Comparison of ENCODE assay signal across 12 mouse cellular contexts in genomic region chr1:38766254-38766653, GRCm38 (mm10).
DNase-seq lines count a peak whose midpoint lies in the region; ATAC-seq and TF ChIP-seq lines count a peak whose summit lies in the region.
"Had no signal": no experiment of that assay in that cellular context is flagged by ENCODE, and none has a peak within 500 bp of the region (broad histone marks: within the 10 kb centered on the region; RNA-seq: fewer than 3 reads in every experiment).

No protein-coding gene starts in this region.

- no peak for TF ChIP-seq EP300 in lung, postnatal 0 days (IDR thresholded peaks at IDR 0.05)

- H3K9ac ChIP-seq in heart, embryonic 12.5 days, result no peak overlapping the region
- no peak overlapping the region for H3K9ac ChIP-seq in lung, embryonic 16.5 days (ENCODE audit: low read length)
- H3K9ac ChIP-seq in lung, postnatal 0 days (replicated peaks; ENCODE audit: low read depth), result no peak overlapping the region
- no peak overlapping the region for H3K9ac ChIP-seq in hindbrain, embryonic 12.5 days
- no peak overlapping the region for H3K9ac ChIP-seq in midbrain, embryonic 15.5 days
- H3K9ac ChIP-seq: liver, embryonic 14.5 days; stomach, embryonic 15.5 days had no signal

- no peak overlapping the region for H3K4me2 ChIP-seq in heart, embryonic 12.5 days
- H3K4me2 ChIP-seq in lung, embryonic 16.5 days (ENCODE audit: low read depth, low read length), result no peak overlapping the region
- H3K4me2 ChIP-seq in lung, postnatal 0 days (replicated peaks; ENCODE audit: low read depth, low read length), result no peak overlapping the region
- H3K4me2 ChIP-seq in hindbrain, embryonic 12.5 days (replicated peaks), result no peak overlapping the region
- no peak overlapping the region for H3K4me2 ChIP-seq in midbrain, embryonic 15.5 days

- TF ChIP-seq CTCF in lung, postnatal 0 days (IDR thresholded peaks at IDR 0.05), result no peak

- H3K27me3 ChIP-seq in heart, embryonic 12.5 days (replicated peaks), result 0 out of 2 replicates have a peak, but pooled peaks cover 7% of the 10 kb centered on the region
- H3K27me3 ChIP-seq in lung, embryonic 16.5 days (ENCODE audit: control insufficient read depth, insufficient read depth, low read depth, low read length), result no peaks in the 10 kb centered on the region
- H3K27me3 ChIP-seq in lung, postnatal 0 days (replicated peaks; ENCODE audit: insufficient read depth, low read length), result no peaks in the 10 kb centered on the region
- no peaks in the 10 kb centered on the region for H3K27me3 ChIP-seq in hindbrain, embryonic 12.5 days
- no peaks in the 10 kb centered on the region; the same call in 1 of the 2 replicates for H3K27me3 ChIP-seq in midbrain, embryonic 15.5 days (replicated peaks)
- H3K27me3 ChIP-seq: stomach, embryonic 15.5 days had no signal

- H3K36me3 ChIP-seq in heart, embryonic 12.5 days, result no peaks in the 10 kb centered on the region
- H3K36me3 ChIP-seq in lung, embryonic 16.5 days (ENCODE audit: control insufficient read depth, insufficient read depth, low read length), result no peaks in the 10 kb centered on the region
- no peaks in the 10 kb centered on the region for H3K36me3 ChIP-seq in lung, postnatal 0 days (ENCODE audit: insufficient read depth, low read length)
- no peaks in the 10 kb centered on the region for H3K36me3 ChIP-seq in hindbrain, embryonic 12.5 days
- no peaks in the 10 kb centered on the region for H3K36me3 ChIP-seq in midbrain, embryonic 15.5 days (replicated peaks)
- H3K36me3 ChIP-seq: stomach, embryonic 15.5 days had no signal

- H3K27ac ChIP-seq in heart, embryonic 12.5 days (ENCODE audit: poor library complexity, severe bottlenecking), result 0 out of 2 replicates have a peak overlapping the region, but pooled peaks have one; percentile 22
- H3K27ac ChIP-seq in lung, embryonic 16.5 days (ENCODE audit: low read length), result no peak overlapping the region
- no peak overlapping the region for H3K27ac ChIP-seq in lung, postnatal 0 days (ENCODE audit: low read length)
- peak overlapping the region; percentile 81 for H3K27ac ChIP-seq in hindbrain, embryonic 12.5 days
- peak overlapping the region; percentile 65; the same call in 1 of the 2 replicates for H3K27ac ChIP-seq in midbrain, embryonic 15.5 days
- H3K27ac ChIP-seq: liver, embryonic 14.5 days had no signal

- DNase-seq in heart, adult 11 months, result no peak
- no peak for DNase-seq in lung, postnatal 0 days (ENCODE audit: low spot score)
- DNase-seq in gastrocnemius, adult 18-20 months (ENCODE audit: low spot score), result no peak
- no peak for DNase-seq in gastrocnemius, postnatal 25 days
- DNase-seq: layer of hippocampus, postnatal 36 days had no signal

- H3K4me3 ChIP-seq in heart, embryonic 12.5 days, result no peak overlapping the region
- H3K4me3 ChIP-seq in lung, embryonic 16.5 days (ENCODE audit: low read length), result no peak overlapping the region
- no peak overlapping the region for H3K4me3 ChIP-seq in lung, postnatal 0 days (ENCODE audit: low read depth, low read length)
- H3K4me3 ChIP-seq in hindbrain, embryonic 12.5 days, result no peak overlapping the region
- H3K4me3 ChIP-seq in midbrain, embryonic 15.5 days, result no peak overlapping the region
- H3K4me3 ChIP-seq: megakaryocyte, embryonic 14.5 days; stomach, embryonic 15.5 days had no signal

- H3K4me1 ChIP-seq in heart, embryonic 12.5 days (replicated peaks), result peaks cover 19% of the 10 kb centered on the region
- peaks cover 9% of the 10 kb centered on the region for H3K4me1 ChIP-seq in lung, embryonic 16.5 days (replicated peaks; ENCODE audit: control insufficient read depth, insufficient read depth, low read length)
- H3K4me1 ChIP-seq in lung, postnatal 0 days (ENCODE audit: insufficient read depth, low read depth, low read length), result no peaks in the 10 kb centered on the region
- H3K4me1 ChIP-seq in hindbrain, embryonic 12.5 days, result peaks cover 40% of the 10 kb centered on the region
- H3K4me1 ChIP-seq in midbrain, embryonic 15.5 days, result peaks cover 22% of the 10 kb centered on the region

- 46% methylated on average over 4 of the region's 4 CpGs for WGBS in heart, embryonic 12.5 days
- whole genome bisulfite sequencing in lung, embryonic 16.5 days, result 32% methylated on average over 4 of the region's 4 CpGs
- 56% methylated on average over 4 of the region's 4 CpGs for WGBS in lung, postnatal 0 days
- WGBS in hindbrain, embryonic 12.5 days, result 21% methylated on average over 4 of the region's 4 CpGs
- WGBS in midbrain, embryonic 15.5 days, result 38% methylated on average over 4 of the region's 4 CpGs

- no peak for ATAC-seq in heart, embryonic 12.5 days (ENCODE audit: insufficient number of reproducible peaks, low FRiP score)
- 0 out of 2 replicates have a peak, but pooled peaks have one; percentile 15 for ATAC-seq in lung, embryonic 16.5 days (ENCODE audit: low read depth)
- ATAC-seq in lung, postnatal 0 days, result no peak
- ATAC-seq in hindbrain, embryonic 12.5 days (ENCODE audit: low FRiP score), result peak; percentile 50
- peak; percentile 62 for ATAC-seq in midbrain, embryonic 15.5 days (replicated peaks)

- H3K9me3 ChIP-seq in heart, embryonic 12.5 days (replicated peaks), result no peaks in the 10 kb centered on the region
- H3K9me3 ChIP-seq in lung, embryonic 16.5 days (ENCODE audit: control insufficient read depth, low read length), result no peaks in the 10 kb centered on the region
- H3K9me3 ChIP-seq in lung, postnatal 0 days (ENCODE audit: low read length), result no peaks in the 10 kb centered on the region
- no peaks in the 10 kb centered on the region for H3K9me3 ChIP-seq in hindbrain, embryonic 12.5 days (replicated peaks)
- H3K9me3 ChIP-seq in midbrain, embryonic 15.5 days, result no peaks in the 10 kb centered on the region
- H3K9me3 ChIP-seq: megakaryocyte, embryonic 14.5 days; stomach, embryonic 15.5 days had no signal

Comparison
In these comparisons a context has a peak if more than half of its experiments do, and no peak if none do; other contexts are left out.
1. ATAC-seq: peak in lung, embryonic 16.5 days (single experiment), hindbrain, embryonic 12.5 days (single experiment) and midbrain, embryonic 15.5 days (single experiment); none in heart, embryonic 12.5 days (single experiment) and lung, postnatal 0 days (single experiment).
2. H3K27ac ChIP-seq: peak in heart, embryonic 12.5 days (single experiment), hindbrain, embryonic 12.5 days (single experiment) and midbrain, embryonic 15.5 days (single experiment); none in lung, embryonic 16.5 days (single experiment) and lung, postnatal 0 days (single experiment).